Mouse (Mus musculus): ENCODE data around the gene Il1rapl2.

Il1rapl2 gene

DNA sequence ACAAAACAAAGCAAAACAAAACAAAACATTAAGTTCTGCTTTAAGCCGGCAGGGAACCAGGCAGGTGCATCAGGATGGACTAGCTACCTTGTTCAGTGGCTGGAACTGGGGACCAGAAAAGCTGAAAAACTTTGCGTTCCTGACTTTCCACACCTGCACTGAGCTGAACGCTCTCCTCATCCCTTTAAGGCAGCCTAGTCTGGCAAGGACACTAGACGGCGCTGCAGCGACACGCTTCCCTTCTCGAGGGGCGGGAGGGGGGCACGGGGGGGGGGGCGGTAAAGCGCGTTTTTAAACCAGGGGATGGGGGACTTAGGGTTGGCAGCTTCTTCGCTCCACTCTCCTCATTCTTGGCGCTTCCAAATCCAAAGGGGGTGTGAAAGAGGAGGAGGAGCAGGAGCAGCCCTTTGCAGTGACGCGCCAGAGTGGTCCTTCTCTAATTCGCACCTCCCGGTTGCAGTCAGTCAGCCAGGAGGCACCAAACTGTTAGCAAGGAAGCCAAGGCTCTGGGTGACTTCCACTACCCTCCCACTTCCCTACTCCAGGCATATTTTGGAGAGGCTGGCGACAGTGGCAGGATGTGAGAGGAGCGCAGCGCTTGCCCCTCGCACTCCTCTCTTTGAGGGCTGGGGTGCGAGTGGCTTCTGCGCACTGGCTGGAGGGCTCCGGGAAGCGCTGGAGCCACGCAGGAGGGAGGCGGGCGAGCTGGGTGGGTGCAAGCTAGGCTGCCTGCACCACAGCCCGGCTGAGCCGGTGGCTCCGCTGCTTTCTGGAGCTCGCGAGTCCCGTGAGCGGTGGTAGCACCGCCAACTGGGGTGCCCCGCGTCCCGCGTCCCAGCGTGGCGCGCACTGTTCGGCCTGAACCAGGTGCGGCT, at the start of gene Il1rapl2:
Il1rapl2 (plus strand) TSS at position 288 of the 875 bp plus-strand sequence.
- in situ Hi-C loops (cut with MboI, MseI): no loop called here

GRCm38 (mm10) chrX:137548348-137548747, 22.1 kb upstream of the Il1rapl2 start:
- in situ Hi-C loops (cut with MboI, MseI): no loop called here

DNA sequence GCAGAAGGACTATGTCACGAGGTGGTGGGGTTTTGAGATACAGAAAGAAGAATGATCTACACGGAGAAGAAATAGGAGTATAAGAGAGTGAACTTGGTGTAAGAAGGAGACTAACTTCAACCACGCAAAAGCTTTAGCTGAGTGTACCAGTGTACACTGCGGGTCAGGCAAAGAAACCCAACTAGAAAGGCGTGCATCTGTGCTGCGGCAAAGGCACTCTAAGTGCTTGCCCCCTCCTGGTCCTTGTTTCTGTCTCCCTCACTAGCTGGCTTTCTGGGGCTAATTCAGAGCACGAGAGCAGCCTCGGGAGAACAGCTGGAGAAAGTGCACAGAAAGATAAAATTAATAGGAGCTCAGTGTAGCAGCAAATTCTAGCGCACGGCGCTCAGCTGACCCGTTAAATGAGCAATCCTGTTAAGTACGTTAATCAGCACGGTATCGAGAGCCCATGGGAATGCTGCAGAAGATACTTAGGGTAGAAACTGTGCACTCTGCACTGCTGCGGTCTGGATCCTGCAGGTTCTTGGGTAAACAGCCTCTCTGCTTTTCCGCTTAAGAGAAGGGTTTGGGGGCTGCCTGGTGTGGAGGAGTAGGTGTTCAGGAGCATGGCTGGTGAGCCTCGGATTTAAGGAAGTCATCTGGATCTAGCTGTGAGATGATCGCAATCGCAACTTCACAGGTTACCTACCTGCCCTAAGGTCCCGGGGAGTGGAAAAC, 778 bp upstream of the Il1rapl2 start:
- in situ Hi-C loops (cut with MboI, MseI): no loop called here

- in situ Hi-C loops (cut with MboI, MseI): no loop called here
Observed at GRCm38 (mm10) chrX:137582656-137583055, 12.2 kb downstream of the Il1rapl2 start.

- in situ Hi-C loops (cut with MboI, MseI): no loop called here
Observed at GRCm38 (mm10) chrX:137620697-137621096, 50.3 kb downstream of the Il1rapl2 start.

- in situ Hi-C loops (cut with MboI, MseI): no loop called here
Observed at GRCm38 (mm10) chrX:137667011-137667410, 96.6 kb downstream of the Il1rapl2 start.

- in situ Hi-C loops (cut with MboI, MseI): no loop called here
Observed at GRCm38 (mm10) chrX:137687974-137688373, 117.6 kb downstream of the Il1rapl2 start.

DNA sequence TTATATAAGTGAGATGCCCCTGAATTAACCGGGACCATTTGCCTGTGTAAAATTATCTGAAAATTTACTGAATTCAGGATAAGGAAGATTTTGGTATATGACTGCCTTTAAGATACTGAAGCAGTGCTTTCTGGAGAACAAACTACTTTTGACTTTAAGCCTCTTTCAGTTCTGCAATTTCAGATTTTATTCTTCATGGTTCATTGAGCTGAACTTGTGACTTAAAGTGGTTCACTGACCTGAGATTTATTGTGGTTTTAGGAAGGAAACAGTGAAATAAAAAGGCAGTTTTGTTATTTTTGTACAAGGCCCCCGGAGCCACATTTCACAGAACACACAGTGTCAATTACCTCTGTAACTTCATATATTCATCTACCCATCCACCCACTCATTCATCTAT, 129.6 kb downstream of the Il1rapl2 start:
- in situ Hi-C loops (cut with MboI, MseI): no loop called here

GRCm38 (mm10) chrX:137755537-137755936, 185.1 kb downstream of the Il1rapl2 start:
- in situ Hi-C loops (cut with MboI, MseI): no loop called here

GRCm38 (mm10) chrX:137805484-137806200, 235.2 kb downstream of the Il1rapl2 start:
- in situ Hi-C loops (cut with MboI, MseI): no loop called here

DNA sequence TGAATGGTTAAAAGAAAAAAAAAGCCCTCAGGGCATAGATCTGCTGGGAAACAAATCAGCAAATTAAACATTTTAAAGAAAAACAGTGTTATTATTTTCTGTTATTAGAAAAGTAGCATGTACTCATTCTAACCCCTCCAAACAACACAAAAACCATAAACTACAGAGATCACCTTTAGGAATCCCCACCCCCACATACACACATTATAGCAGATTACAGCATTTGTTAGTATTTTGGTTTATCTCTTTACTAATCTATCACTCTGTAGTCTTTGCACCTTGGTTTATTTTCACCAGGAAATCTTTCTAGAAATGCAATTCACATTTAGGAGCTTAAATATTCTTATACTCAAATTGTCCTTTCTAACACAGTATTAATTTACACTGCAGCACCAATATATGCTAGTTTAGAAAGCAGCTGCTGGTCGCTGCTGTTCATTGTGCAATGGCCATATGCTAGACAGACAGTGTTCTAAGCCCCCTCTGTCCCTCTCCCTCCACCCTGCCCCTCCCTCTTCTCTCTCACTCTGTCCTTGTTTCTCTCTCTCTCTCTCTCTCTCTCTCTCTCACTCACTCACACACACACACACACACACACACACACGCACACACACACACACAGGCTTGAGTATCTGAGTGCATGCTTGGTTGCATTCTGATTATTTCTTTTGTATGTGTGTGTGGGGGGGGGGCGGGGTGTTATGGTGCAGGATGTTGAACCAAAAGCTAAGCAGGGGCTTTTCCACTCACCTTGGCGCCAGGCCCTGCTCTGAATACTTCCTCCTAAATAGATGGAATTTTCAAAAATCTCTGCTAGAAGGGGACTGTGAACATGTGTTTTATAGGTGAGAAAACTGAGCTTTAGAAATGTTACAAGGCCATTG, 236.1 kb downstream of the Il1rapl2 start:
- in situ Hi-C loops (cut with MboI, MseI): no loop called here

DNA sequence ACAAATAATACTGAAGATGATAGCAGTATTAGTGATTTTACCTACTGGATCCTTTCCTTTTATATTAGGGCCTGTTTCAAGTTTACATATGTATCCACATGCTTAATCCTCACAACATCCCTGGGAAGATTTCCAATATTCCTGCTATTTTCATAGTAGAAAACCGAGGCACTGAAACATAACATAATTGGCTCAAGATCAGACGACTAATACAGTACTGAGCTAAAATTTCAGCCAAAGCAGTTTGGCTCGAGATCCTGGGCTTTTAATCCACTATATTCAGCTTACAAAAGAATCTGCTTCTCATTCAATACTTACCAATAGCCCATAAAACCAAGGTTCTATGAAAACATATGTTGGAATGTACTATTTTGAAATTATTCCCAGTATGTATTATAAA, 239.1 kb downstream of the Il1rapl2 start:
- in situ Hi-C loops (cut with MboI, MseI): no loop called here

- in situ Hi-C loops (cut with MboI, MseI): no loop called here
Observed at GRCm38 (mm10) chrX:137812151-137812550, 241.7 kb downstream of the Il1rapl2 start.

DNA sequence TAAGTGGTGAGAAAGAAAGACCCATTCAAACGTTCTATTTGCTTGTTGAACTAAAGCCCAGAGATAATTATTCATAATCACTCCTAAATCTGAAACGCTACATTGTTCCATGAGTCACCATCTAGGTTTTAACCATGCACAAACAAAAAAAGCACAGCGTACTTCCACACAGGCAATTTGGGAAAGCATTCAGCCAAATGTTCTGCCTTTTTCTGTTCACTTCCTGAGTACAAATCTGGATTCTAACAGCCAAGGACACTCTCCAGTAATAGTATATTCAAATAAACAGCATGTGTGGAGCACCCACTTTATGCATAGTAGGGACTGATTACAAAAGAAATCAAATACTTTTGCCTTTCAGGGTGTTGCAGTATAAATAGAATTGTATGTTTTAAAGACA, 278.5 kb downstream of the Il1rapl2 start:
- in situ Hi-C loops (cut with MboI, MseI): no loop called here

- in situ Hi-C loops (cut with MboI, MseI): no loop called here
Observed at GRCm38 (mm10) chrX:137923490-137923889, 353.1 kb downstream of the Il1rapl2 start.

DNA sequence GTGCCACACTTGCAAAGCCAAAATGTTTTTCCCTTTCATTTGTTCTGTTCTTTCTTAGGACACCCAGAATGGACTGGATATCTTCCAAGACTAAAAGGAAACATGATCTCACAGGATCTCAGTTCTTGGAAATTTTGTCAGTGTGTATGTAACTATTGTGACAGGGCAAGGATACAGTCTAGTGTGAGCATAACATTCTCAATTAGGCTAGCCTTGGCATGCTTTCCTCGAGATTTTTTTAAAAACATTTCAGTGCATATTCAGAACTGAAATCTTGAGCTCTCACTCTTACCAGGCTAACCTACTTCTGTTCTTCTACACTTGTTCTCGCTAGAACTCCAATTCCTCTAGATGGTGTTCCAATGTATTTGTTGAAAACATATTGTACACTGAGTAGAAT, 356.4 kb downstream of the Il1rapl2 start:
- in situ Hi-C loops (cut with MboI, MseI): no loop called here

- in situ Hi-C loops (cut with MboI, MseI): no loop called here
Observed at GRCm38 (mm10) chrX:137947741-137948140, 377.3 kb downstream of the Il1rapl2 start.

- in situ Hi-C loops (cut with MboI, MseI): loop anchor here (10.0 kb wide), 1 partner anchor 613 kb away; no protein-coding TSS in a partner anchor
Observed at GRCm38 (mm10) chrX:137971306-137971705, 400.9 kb downstream of the Il1rapl2 start.

GRCm38 (mm10) chrX:138043113-138043512, 472.7 kb downstream of the Il1rapl2 start:
- in situ Hi-C loops (cut with MboI, MseI): no loop called here

DNA sequence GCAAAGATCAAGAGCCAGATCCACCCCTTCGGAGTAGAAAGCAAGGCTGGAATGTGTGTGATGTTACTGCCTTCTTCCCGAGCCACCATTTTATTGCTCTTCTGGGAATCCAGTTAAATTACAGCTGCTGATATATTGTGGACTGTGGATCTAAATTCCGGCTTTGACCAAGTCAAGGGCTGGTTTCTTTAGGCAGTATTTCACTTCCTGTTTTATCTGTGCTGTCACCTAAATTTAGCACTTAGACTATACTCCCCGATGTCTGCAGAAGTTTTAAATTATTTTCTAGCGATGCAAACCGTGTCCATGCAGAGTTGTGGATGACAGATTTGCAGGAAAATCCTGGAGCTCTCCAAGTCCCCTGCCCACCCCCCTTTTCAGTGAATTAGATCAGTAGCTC, 533.5 kb downstream of the Il1rapl2 start:
- in situ Hi-C loops (cut with MboI, MseI): no loop called here

DNA sequence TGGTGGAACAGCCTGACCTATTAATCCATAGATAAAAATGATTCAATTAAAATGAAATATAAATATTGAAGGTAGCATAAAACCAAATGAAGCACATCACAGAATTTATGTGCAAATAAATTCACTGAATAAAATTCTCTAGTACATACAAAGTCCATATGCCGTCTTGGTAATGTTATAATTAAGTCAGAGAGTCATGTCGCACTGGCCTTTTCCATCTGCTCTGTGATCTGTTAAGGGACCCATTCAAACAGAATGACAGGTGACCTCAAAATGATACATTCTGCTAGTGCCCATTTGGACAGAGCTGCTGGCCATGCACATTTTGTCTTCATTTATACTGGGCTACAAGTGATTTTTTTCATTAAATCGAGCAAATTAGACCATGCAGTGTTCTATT, 534.3 kb downstream of the Il1rapl2 start:
- in situ Hi-C loops (cut with MboI, MseI): no loop called here

All from T-helper 2 cell (primary cell).